Mouse (Mus musculus) left cerebral cortex, postnatal 14 days (tissue): ENCODE results near the gene Acvr1. TPM values are rescaled to one million over a fixed set of nuclear protein-coding genes. Genes with fewer than 3 reads are reported as not detected.

Experiments used
- DNase-seq, 2 experiments: peaks; one replicate each; pipeline ENCODE4 v3.0.0; 2021 to 2022; ENCODE audit warnings: low spot score in 2 of 2, mixed read lengths in 1 of 2
- intact Hi-C: fragments of 180-260 bp; cut with DNase I; formaldehyde crosslinking; loops from one replicate; pipeline ENCODE4 v1.15.1; 2025
- total RNA-seq, 2 experiments: library from RNA; stranded (reverse); gene quantifications; 2 replicates each; pipeline ENCODE4 v1.2.3; 2021

The Acvr1 gene
- total RNA-seq, 2 experiments from 2014 or later, result 32.7 to 33.8 TPM

DNA sequence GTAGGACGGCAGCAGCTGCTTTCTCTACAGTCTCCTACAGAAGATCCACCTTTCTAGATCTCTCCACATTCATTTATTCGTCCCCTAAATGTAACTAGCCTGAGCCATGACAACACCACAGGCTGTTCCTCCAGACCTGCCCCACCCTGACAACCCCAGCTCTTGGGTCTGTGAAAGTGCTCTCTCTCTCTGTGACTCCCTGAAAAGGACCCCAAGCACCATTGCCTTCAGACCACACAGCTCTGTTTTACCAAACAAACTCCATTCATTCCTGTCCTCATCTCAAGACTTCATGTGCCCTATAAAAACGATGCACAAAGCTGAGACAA is 208.9 kb downstream of the Acvr1 start:
- DNase-seq, result no peak
- intact Hi-C loops, result no loop called here

DNA sequence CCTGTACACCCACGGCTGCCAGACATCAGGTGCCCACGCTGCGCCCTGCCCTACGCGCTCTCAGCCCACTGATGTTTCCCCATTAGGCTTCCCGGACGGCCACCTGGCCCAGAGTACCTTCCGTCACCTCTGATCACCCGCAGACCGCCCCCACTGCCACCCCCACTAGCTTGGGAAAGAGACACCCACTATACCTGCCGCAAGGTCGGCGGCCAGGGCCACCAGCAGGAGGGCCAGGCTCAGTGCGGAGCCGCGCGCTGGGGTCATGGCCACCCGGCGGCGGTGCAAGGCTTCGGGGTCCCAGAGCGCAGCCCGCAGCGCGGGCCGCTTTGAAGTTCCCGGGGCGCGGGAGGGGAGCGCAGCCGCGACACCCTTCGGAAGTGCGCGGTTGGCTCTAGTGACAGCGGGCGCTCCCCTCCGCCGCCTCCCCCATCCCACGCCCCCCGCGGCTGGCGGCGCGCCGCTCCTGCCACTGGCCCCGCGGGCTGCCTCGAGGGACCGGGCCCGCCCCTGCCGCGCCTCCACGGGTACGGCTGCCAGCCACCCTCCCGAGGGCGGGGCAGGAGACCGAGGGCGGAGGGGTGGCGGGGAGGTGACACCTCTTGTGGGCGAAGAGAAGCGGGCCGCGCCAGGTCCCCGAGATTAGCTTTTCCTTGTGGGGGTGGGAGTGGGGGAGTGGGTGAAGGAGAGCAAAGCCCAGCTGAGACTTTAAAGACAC is 209.4 kb downstream of the Acvr1 start, which contains the start of gene Acvr1c:
Gene Acvr1c, minus strand, starts transcription at position 482 of the 718 bp plus-strand sequence.
- peak; percentile 10 to 25 for DNase-seq
- intact Hi-C loops, result no loop called here

DNA sequence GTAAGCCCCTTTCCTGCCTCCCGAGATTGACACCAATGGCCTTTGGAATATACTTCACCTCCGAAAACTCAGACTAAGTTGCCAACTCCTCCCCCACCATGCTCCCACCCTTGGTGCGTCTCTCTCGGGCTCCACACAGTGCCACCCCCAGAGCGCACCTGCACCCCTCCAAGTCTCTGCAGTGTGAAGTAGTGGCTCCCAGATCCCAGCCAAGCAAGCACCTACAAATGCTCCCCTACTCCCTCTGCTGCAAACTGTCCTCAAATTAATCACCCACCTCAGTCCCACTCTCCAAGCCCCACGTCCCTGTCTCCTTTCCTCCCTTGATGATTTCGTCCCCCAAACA is 209.9 kb downstream of the Acvr1 start:
- intact Hi-C loops, result no loop called here
- DNase-seq, result no peak

DNA sequence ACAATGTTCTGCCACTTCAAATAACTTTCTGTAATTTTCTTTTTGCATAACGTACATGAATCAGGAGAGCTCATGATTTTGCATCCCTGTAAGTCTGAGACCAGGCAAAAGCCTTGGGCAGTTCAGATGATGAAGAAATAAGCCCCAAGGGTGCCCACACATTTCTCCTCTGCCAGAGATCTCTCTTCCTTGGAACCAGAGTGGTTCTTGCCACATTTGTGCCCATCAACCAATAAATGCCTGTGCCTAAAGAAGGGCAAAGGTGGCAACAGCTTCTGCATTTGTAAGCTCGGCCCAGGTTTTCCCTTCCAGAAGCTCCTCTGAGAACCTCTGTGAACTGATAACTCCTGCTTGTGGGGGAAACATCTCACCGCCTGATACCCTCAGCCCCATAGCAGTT is 212.6 kb downstream of the Acvr1 start:
- no peak for DNase-seq
- intact Hi-C loops, result no loop called here

DNA sequence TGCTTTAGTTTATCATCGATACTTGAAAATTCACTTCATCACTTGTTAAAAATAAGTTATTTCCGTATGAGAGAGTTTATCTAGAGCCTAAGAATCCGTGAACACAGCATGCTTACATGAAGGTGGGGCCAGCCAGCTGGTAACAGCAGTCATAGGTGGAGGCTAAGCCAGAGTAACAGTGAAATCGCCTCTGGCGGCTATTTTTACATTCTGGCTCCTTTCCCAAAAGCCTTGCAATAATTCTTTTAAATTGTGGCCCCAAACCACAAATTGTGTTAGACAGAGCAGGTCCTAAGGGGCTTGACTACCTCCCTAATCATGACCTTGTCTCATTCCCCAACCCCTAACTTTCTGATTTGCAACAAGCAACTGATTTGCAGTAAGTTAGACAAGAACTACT is 214.1 kb downstream of the Acvr1 start:
- intact Hi-C loops, result no loop called here
- no peak for DNase-seq

DNA sequence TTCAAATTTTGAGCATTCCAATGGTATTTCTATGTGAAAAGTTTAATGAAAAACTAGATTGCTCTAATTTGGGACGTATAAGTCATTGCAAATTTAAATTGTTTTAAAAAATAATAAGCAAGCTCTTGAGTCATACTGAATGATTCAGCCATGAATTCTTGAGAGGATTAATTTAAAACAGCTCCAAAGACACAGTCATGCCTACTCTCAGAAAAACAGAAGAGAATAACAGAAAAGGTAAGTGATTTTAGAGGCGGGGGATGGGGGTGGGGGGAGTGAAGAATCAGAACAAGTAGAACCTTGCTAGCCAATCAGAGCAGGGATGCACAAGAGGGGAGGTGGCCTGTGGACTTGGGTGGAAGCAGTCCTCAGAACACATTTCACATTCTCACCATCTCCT is 216.3 kb downstream of the Acvr1 start:
- intact Hi-C loops, result no loop called here
- DNase-seq, result no peak

Other genes starting within 250 kb of the Acvr1 start
- gene Acvr1c, start 209.3 kb downstream of the Acvr1 start, total RNA-seq, result 1 to 10 TPM; 6.2 to 7.3 TPM
- not detected for gene Gm17409, start 97.0 kb downstream of the Acvr1 start, total RNA-seq
- 10 to 100 TPM; 16.7 to 19.4 TPM for gene Upp2, start 141 bp upstream of the Acvr1 start, total RNA-seq